Mouse (Mus musculus) midbrain, embryonic 14.5 days (tissue): Measurements from ENCODE around the gene Lmf1. TPM values are rescaled to one million over a fixed set of nuclear protein-coding genes. Genes with fewer than 3 reads are reported as not detected.

Source experiments
- ATAC-seq: fragments of 200-750 bp; cut with Nextera tagmentation; 2 replicates; pipeline ENCODE4 v1.8.0; 2017; ENCODE audit warnings: moderate number of reproducible peaks, moderate library complexity; ENCODE audit not compliant: low FRiP score, low TSS enrichment
- DNase-seq: peaks from one replicate; pipeline ENCODE4 v3.0.0-alpha.2; 2015
- H3K27ac ChIP-seq: fragments of 300-500 bp; sonication (generic); replicated peaks from 2 replicates; pipeline ENCODE4 v1.5.1; 2014; ENCODE audit warnings: mild to moderate bottlenecking, low read depth, low read length, moderate library complexity
- H3K27me3 ChIP-seq: fragments of 300-500 bp; sonication (generic); 2 replicates; pipeline ENCODE4 v1.6.1; 2014; ENCODE audit warnings: low read length, control low read depth, mixed read lengths; ENCODE audit not compliant: control insufficient read depth, insufficient read depth
- H3K36me3 ChIP-seq: fragments of 300-500 bp; sonication (generic); 2 replicates; pipeline ENCODE4 v1.6.1; 2014; ENCODE audit warnings: low read length, control low read depth; ENCODE audit not compliant: control insufficient read depth, insufficient read depth
- H3K4me1 ChIP-seq: fragments of 300-500 bp; sonication (generic); 2 replicates; pipeline ENCODE4 v1.6.1; 2014; ENCODE audit warnings: mild to moderate bottlenecking, antibody characterized with exemption, low read length, control low read depth; ENCODE audit not compliant: control insufficient read depth, insufficient read depth
- H3K4me2 ChIP-seq: fragments of 300-500 bp; sonication (generic); 2 replicates; pipeline ENCODE4 v1.6.1; 2014; ENCODE audit warnings: mild to moderate bottlenecking, low read length, moderate library complexity
- H3K4me3 ChIP-seq: fragments of 300-500 bp; sonication (generic); replicated peaks from 2 replicates; pipeline ENCODE4 v1.5.1; 2014; ENCODE audit warnings: low read depth, low read length
- H3K9ac ChIP-seq: fragments of 300-500 bp; sonication (generic); replicated peaks from 2 replicates; pipeline ENCODE4 v1.6.1; 2014; ENCODE audit warnings: mild to moderate bottlenecking, low read length, moderate library complexity
- H3K9me3 ChIP-seq: fragments of 300-500 bp; sonication (generic); 2 replicates; pipeline ENCODE4 v1.6.1; 2016; ENCODE audit warnings: low read length, control low read depth, mixed read lengths; ENCODE audit not compliant: control insufficient read depth
- WGBS: fragments of 180-500 bp; shearing (Covaris S2); extraction: QIAGEN DNeasy Blood & Tissue Kit; methylation state at CpG from one replicate; pipeline ENCODE4 v1.1.7; 2014; 5-methylcytosine and 5-hydroxymethylcytosine counted together
- polyA plus RNA-seq: library from polyadenylated mRNA; unstranded; fragments of >200 nt; fragmentation: Nextera tagmentation; extraction: Ambion mirVana; gene quantifications from 2 replicates; pipeline ENCODE4 v1.2.1, GENCODE M21; 2014

Lmf1 gene
- polyA plus RNA-seq, 1 experiment from 2014 or later, result 20.8 TPM

DNA sequence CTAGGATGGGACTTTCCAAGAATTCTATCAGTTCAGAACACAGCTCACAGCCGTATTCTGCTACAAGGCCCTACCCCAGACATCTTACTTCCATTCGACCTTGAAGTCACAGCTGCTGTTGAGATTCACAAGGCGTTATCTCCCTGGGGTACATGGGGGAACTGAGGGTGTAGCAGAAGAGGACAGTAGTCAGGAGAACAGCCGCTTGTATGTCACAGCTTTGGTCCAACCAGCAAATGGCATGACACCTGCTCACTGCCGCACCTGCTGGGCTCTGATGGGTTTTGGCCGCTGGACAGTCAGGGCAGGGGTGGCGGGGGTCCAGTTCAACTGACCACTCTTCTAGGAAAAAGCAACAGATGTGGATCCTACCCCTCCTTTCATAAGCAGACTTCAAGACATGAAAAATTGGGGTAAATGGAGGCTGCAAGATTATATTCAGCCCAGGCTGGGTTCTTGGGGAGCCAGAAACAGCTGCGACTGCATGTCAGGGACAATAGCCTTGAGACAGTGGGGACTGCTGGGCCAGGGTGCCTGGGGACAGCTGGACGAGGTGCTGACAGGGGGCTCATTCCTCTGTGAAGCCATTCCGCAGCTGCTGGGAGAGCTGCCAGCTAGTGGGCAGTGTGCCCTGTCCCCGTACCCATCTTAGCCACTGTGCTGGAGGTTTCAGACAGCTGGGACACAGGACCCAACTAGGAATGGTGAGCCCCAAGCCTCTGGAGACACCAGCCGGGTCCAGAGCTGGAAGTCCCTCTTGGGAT lies 3.5 kb upstream of the Lmf1 start:
- no peak overlapping the region for H3K9ac ChIP-seq
- no peak overlapping the region for H3K4me2 ChIP-seq
- ATAC-seq, result no peak
- DNase-seq, result no peak
- peaks cover 17% of the 10 kb centered on the region for H3K27me3 ChIP-seq
- H3K9me3 ChIP-seq, result no peaks in the 10 kb centered on the region
- 69% methylated on average over 12 of the region's 12 CpGs for WGBS
- H3K27ac ChIP-seq, result no peak overlapping the region
- peaks cover 16% of the 10 kb centered on the region for H3K4me1 ChIP-seq
- no peak overlapping the region for H3K4me3 ChIP-seq
- no peaks in the 10 kb centered on the region for H3K36me3 ChIP-seq

DNA sequence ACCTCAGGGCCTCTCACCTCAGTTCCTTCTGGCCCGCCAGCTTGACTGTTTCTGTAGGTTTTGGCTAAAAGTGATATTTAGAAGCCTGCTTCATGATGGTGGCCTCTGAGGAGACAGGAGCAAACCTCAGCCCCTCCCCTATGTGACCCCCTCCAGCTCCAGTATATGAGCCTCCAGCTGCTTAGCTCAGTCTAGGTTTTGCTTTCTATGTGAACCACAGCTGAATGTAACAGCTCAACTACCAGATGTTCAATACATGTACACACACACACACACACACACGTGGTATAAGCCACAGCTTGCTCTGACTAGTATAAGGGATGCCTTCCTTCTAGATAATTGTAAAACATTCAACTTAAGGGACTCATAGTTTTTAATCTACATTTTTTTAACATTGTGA lies 2.9 kb upstream of the Lmf1 start:
- Histone ChIP-seq H3K4me1 (peaks cover 10% of the 10 kb centered on the region), H3K9ac (no peak overlapping the region), H3K27ac (no peak overlapping the region), H3K4me3 (no peak overlapping the region), H3K4me2 (no peak overlapping the region), H3K9me3 (no peaks in the 10 kb centered on the region), H3K36me3 (no peaks in the 10 kb centered on the region), H3K27me3 (peaks cover 12% of the 10 kb centered on the region)
- WGBS, result 66% methylated on average over 2 of the region's 2 CpGs
- no peak for ATAC-seq
- DNase-seq, result no peak

DNA sequence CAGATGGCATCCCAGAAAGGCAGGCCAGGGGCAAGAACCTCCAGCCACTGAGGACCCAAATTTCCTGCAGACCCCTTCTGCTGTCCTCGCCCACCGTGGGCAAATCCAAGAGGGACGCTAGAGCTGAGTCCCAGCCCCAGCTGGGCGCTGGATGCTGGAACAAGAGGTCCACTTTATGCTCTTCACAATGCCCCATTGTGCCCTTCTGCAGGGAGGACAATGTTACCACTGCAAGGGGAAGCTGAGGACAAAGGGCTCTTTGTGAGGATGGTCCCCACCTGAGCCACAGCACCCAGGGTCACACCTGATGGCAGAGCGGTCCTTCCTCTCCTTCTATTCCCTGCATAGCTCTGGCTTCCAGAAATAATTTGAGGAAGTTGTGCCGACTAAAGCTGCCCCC lies 1.6 kb upstream of the Lmf1 start:
- no peaks in the 10 kb centered on the region for H3K36me3 ChIP-seq
- WGBS, result 53% methylated on average over 6 of the region's 6 CpGs

DNA sequence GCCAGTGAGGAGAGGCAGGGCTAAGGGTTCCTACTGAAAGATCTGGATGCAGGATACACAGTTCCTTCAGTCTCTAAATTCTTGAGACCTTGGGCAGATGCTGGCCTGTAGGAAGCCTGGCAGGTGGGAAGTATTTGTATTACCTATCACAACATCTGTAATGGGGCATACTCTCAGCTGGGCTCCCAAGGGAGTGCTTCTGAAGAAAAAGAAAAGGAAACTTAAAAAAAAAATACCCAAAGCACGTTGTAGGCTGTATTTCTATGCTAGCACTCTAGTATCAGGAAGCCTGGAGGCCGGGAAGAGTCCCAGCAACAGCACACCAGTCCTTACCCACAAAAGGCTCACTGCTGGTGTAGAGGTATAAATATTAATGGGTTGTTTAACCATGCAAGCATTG lies 1.2 kb upstream of the Lmf1 start:
- DNase-seq, result no peak
- Histone ChIP-seq H3K36me3 (no peaks in the 10 kb centered on the region), H3K4me3 (no peak overlapping the region), H3K9ac (no peak overlapping the region), H3K27ac (no peak overlapping the region), H3K4me2 (no peak overlapping the region), H3K9me3 (no peaks in the 10 kb centered on the region), H3K27me3 (no peaks in the 10 kb centered on the region), H3K4me1 (peaks cover 7% of the 10 kb centered on the region)
- ATAC-seq, result no peak
- 44% methylated on average over 2 of the region's 2 CpGs for WGBS

More for the DNA sequence above, 1.6 kb upstream of the Lmf1 start:
- Histone ChIP-seq H3K4me2 (no peak overlapping the region), H3K9me3 (no peaks in the 10 kb centered on the region), H3K4me3 (no peak overlapping the region), H3K9ac (no peak overlapping the region), H3K4me1 (peaks cover 7% of the 10 kb centered on the region), H3K27me3 (no peaks in the 10 kb centered on the region; the same call in 1 of the 2 replicates), H3K27ac (no peak overlapping the region)
- DNase-seq (no peak), ATAC-seq (no peak)

DNA sequence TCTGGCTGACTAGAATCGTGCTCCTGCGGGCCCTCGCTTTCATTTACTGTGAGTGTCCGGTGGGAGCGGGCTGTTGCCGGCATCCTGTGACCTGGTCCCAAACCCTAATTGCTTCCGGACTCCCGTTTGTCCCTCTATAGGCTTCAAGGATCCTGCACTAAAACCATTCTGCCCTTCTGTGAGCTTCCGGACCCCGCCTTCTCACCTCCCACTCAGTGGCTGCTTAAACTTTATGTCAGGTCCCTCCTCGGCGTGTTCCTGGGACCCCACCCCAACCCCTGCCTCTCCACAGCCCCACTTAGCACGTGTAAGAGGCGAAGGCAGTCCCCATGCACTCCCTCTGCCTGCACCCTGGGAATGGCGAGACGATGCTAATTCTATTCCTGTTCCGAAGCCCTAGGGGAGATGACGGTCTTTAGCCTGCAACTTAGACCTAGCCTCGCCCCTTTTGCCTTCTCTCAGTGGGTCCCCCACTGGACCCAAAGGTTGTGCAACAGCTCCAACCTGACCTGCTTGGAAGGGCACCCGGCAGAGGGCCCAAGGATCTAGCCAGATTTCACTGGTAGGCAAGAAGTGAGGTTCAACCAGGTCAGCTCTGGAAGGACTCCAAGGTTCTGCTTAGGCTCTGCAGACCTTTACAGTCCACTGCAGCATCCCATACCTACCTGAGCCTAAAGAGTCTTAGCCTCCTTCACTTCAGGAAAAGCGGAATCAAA lies 605 bp downstream of the Lmf1 start:
- Histone ChIP-seq H3K4me1 (peaks cover 7% of the 10 kb centered on the region), H3K4me3 (peak overlapping the region; percentile 57), H3K9me3 (no peaks in the 10 kb centered on the region), H3K4me2 (peak overlapping the region; percentile 88), H3K36me3 (no peaks in the 10 kb centered on the region), H3K9ac (peak overlapping the region; percentile 78), H3K27me3 (no peaks in the 10 kb centered on the region), H3K27ac (peak overlapping the region; percentile 71)
- ATAC-seq (peak; percentile 44), DNase-seq (no peak)
- 7% methylated on average over 21 of the region's 21 CpGs for WGBS

DNA sequence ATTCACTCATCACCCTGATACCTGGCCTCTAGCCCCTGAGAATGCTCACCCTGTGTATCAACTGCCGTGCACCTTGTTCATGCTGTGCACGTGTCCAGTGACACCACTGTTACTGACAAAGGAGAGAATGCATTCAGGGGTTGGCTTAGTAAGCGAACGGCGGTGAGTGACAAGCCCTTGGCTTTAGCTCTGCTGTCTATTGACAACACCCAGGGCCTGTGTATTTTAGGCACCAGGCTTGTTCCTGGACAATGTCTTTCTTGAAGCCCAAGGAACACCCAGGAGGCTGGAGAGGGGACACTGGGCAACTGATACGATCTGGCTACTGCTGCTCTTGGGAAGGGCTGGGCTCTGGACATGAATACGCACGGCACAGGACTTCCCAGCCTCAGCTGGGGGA lies 3.2 kb downstream of the Lmf1 start:
- Histone ChIP-seq H3K9ac (no peak overlapping the region), H3K27ac (no peak overlapping the region), H3K4me3 (no peak overlapping the region), H3K4me1 (peaks cover 7% of the 10 kb centered on the region), H3K9me3 (no peaks in the 10 kb centered on the region), H3K36me3 (peaks cover 10% of the 10 kb centered on the region), H3K27me3 (no peaks in the 10 kb centered on the region), H3K4me2 (no peak overlapping the region)
- DNase-seq (no peak), ATAC-seq (no peak)
- WGBS, result 78% methylated on average over 8 of the region's 8 CpGs

DNA sequence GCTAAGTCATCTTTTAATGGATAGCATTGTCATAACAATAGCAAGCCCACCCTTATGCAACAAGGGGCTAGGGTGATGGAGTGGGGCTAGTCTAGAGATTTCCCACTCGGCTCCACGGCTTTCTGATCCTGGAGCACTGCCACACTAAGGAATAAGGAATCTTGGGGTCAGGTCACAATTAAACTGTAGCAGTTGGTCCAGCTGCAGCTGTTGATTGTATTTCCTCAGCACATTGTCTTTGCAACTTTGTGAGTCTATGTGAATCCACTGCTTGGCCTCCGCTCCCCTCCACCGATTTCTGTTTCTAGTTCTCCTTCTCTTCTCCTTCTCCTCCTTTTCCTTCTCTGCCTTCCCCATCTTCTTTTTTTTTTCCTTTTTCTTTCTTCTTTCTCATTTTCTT lies 4.2 kb downstream of the Lmf1 start:
- DNase-seq (no peak), ATAC-seq (no peak)
- no peaks in the 10 kb centered on the region for H3K9me3 ChIP-seq
- H3K4me3 ChIP-seq, result no peak overlapping the region
- no peak overlapping the region for H3K27ac ChIP-seq
- H3K4me2 ChIP-seq, result no peak overlapping the region
- peaks cover 7% of the 10 kb centered on the region for H3K4me1 ChIP-seq
- no peak overlapping the region for H3K9ac ChIP-seq
- H3K27me3 ChIP-seq, result no peaks in the 10 kb centered on the region
- peaks cover 16% of the 10 kb centered on the region for H3K36me3 ChIP-seq
- whole genome bisulfite sequencing, result 89% methylated on average over 4 of the region's 4 CpGs

DNA sequence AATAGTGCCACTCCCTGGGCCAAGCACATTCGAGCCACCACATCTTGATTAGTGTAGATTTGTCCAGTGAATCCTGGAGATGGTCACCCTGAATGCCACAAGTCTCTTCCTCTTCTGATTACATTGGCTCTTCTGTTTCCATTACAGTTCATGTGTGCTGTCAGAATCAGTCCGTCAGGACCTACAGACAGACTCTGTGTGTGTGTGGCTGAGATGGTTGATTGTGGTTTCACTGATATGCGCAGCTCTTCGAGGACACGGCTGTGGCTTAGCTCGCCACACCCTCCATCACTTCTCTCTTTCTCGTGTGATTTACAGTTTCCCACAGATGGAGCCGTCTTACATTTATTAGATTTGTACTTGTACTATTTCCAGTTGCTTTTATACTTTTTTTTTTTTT lies 5.0 kb downstream of the Lmf1 start:
- no peaks in the 10 kb centered on the region for H3K27me3 ChIP-seq
- H3K9me3 ChIP-seq, result no peaks in the 10 kb centered on the region
- H3K4me3 ChIP-seq, result no peak overlapping the region
- no peak overlapping the region for H3K4me2 ChIP-seq
- H3K36me3 ChIP-seq, result peaks cover 21% of the 10 kb centered on the region
- ATAC-seq (no peak), DNase-seq (no peak)
- no peak overlapping the region for H3K27ac ChIP-seq
- H3K4me1 ChIP-seq, result peaks cover 7% of the 10 kb centered on the region
- WGBS, result 87% methylated on average over 8 of the region's 8 CpGs
- H3K9ac ChIP-seq, result no peak overlapping the region

DNA sequence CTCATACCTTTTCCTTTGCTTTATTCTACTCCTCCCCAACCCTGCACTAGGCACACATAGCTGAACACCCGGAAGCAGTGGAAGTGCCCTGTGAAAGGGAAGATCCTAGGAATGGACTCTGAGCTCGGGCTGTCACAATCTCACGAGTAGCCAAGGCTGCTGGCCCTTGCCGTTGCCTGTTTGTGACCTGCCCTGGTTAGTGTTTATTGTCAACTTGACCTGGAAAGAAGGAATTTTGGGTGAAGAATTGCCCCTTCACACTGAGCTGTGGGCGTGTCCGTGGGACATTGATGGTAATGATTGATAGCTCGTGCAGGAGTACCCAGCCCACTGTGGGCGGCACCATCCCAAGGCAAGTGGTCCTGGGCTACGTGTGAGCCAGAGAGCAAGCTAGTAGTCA lies 5.8 kb downstream of the Lmf1 start:
- Histone ChIP-seq H3K9ac (no peak overlapping the region), H3K4me3 (no peak overlapping the region), H3K27ac (no peak overlapping the region), H3K4me1 (peaks cover 4% of the 10 kb centered on the region), H3K36me3 (peaks cover 22% of the 10 kb centered on the region), H3K9me3 (no peaks in the 10 kb centered on the region), H3K27me3 (no peaks in the 10 kb centered on the region), H3K4me2 (no peak overlapping the region)
- DNase-seq (no peak), ATAC-seq (no peak)
- 96% methylated on average over 9 of the region's 9 CpGs for WGBS
